Mouse (Mus musculus): ENCODE data around the gene Elane. TPM values are rescaled to one million over a fixed set of nuclear protein-coding genes. Genes with fewer than 3 reads are reported as not detected.

Gene Elane
- polyA plus RNA-seq, 1 experiment from 2014 or later = 0.55 TPM

- H3K4me3 ChIP-seq (ENCODE audit: low read depth, low read length) = no peak overlapping the region
- DNase-seq (ENCODE audit: low spot score) (no peak), ATAC-seq (ENCODE audit: low FRiP score, low TSS enrichment) (no peak)
- no peak overlapping the region for H3K27ac ChIP-seq (replicated peaks)
- H3K4me2 ChIP-seq (replicated peaks; ENCODE audit: low read depth) = no peak overlapping the region
- no peak for TF ChIP-seq CTCF (IDR thresholded peaks at IDR 0.05; ENCODE audit: low read depth)
- no peak for TF ChIP-seq EP300 (optimal IDR thresholded peaks at IDR 0.05)
- WGBS = 87% methylated on average over 18 of the region's 18 CpGs
- H3K27me3 ChIP-seq (ENCODE audit: control insufficient read depth, insufficient read depth, low read length) = no peaks in the 10 kb centered on the region
- H3K9ac ChIP-seq (ENCODE audit: low read length) = no peak overlapping the region
- H3K9me3 ChIP-seq (ENCODE audit: control insufficient read depth, low read length) = no peaks in the 10 kb centered on the region
- H3K36me3 ChIP-seq (ENCODE audit: control insufficient read depth, insufficient read depth, low read length) = peaks cover 2% of the 10 kb centered on the region; the same call in 1 of the 2 replicates
- peaks cover 25% of the 10 kb centered on the region for H3K4me1 ChIP-seq (replicated peaks; ENCODE audit: control insufficient read depth, insufficient read depth)
Measured at GRCm38 (mm10) chr10:79929967-79930825, 44.1 kb downstream of the Elane start.

GRCm38 (mm10) chr10:79930826-79931186, 44.8 kb downstream of the Elane start:
- H3K4me1 ChIP-seq (replicated peaks; ENCODE audit: control insufficient read depth, insufficient read depth) = peaks cover 25% of the 10 kb centered on the region

GRCm38 (mm10) chr10:79931797-79932196, 45.8 kb downstream of the Elane start:
- no peak overlapping the region for H3K9ac ChIP-seq (ENCODE audit: low read length)

More at GRCm38 (mm10) chr10:79930826-79931186, 44.8 kb downstream of the Elane start:
- 89% methylated on average over 16 of the region's 16 CpGs for WGBS
- Histone ChIP-seq H3K4me2 (replicated peaks; ENCODE audit: low read depth) (no peak overlapping the region), H3K36me3 (ENCODE audit: control insufficient read depth, insufficient read depth, low read length) (peaks cover 2% of the 10 kb centered on the region; the same call in 1 of the 2 replicates), H3K27ac (replicated peaks) (no peak overlapping the region), H3K4me3 (ENCODE audit: low read depth, low read length) (no peak overlapping the region), H3K9ac (ENCODE audit: low read length) (no peak overlapping the region), H3K9me3 (ENCODE audit: control insufficient read depth, low read length) (no peaks in the 10 kb centered on the region), H3K27me3 (ENCODE audit: control insufficient read depth, insufficient read depth, low read length) (no peaks in the 10 kb centered on the region)
- TF ChIP-seq CTCF (IDR thresholded peaks at IDR 0.05; ENCODE audit: low read depth) (no peak), EP300 (optimal IDR thresholded peaks at IDR 0.05) (no peak)
- ATAC-seq (ENCODE audit: low FRiP score, low TSS enrichment) (no peak), DNase-seq (ENCODE audit: low spot score) (no peak)

GRCm38 (mm10) chr10:79932736-79933135, 46.7 kb downstream of the Elane start:
- Histone ChIP-seq H3K27me3 (ENCODE audit: control insufficient read depth, insufficient read depth, low read length) (no peaks in the 10 kb centered on the region), H3K4me3 (ENCODE audit: low read depth, low read length) (no peak overlapping the region), H3K9ac (ENCODE audit: low read length) (peak overlapping the region; percentile 18; the same call in 1 of the 2 replicates), H3K27ac (replicated peaks) (peak overlapping the region; percentile 69), H3K9me3 (ENCODE audit: control insufficient read depth, low read length) (no peaks in the 10 kb centered on the region), H3K36me3 (ENCODE audit: control insufficient read depth, insufficient read depth, low read length) (peaks cover 2% of the 10 kb centered on the region; the same call in 1 of the 2 replicates), H3K4me1 (replicated peaks; ENCODE audit: control insufficient read depth, insufficient read depth) (peaks cover 23% of the 10 kb centered on the region), H3K4me2 (replicated peaks; ENCODE audit: low read depth) (peak overlapping the region; percentile 11; the same call in 1 of the 2 replicates)
- DNase-seq (ENCODE audit: low spot score) = peak; percentile 55
- TF ChIP-seq CTCF (IDR thresholded peaks at IDR 0.05; ENCODE audit: low read depth) (peak; percentile 23; the same call in 1 of the 2 replicates), EP300 (optimal IDR thresholded peaks at IDR 0.05) (no peak)
- WGBS = 17% methylated on average over 8 of the region's 8 CpGs
- 0 out of 2 replicates have a peak, but pooled peaks have one; percentile 6 for ATAC-seq (ENCODE audit: low FRiP score, low TSS enrichment)

More at GRCm38 (mm10) chr10:79931797-79932196, 45.8 kb downstream of the Elane start:
- no peak overlapping the region for H3K4me3 ChIP-seq (ENCODE audit: low read depth, low read length)
- DNase-seq (ENCODE audit: low spot score) (no peak), ATAC-seq (ENCODE audit: low FRiP score, low TSS enrichment) (no peak)
- peaks cover 2% of the 10 kb centered on the region; the same call in 1 of the 2 replicates for H3K36me3 ChIP-seq (ENCODE audit: control insufficient read depth, insufficient read depth, low read length)
- WGBS = 80% methylated on average over 9 of the region's 9 CpGs
- H3K27ac ChIP-seq (replicated peaks) = no peak overlapping the region
- H3K27me3 ChIP-seq (ENCODE audit: control insufficient read depth, insufficient read depth, low read length) = no peaks in the 10 kb centered on the region
- H3K4me2 ChIP-seq (replicated peaks; ENCODE audit: low read depth) = no peak overlapping the region
- TF ChIP-seq CTCF (IDR thresholded peaks at IDR 0.05; ENCODE audit: low read depth) = no peak
- TF ChIP-seq EP300 (optimal IDR thresholded peaks at IDR 0.05) = no peak
- H3K4me1 ChIP-seq (replicated peaks; ENCODE audit: control insufficient read depth, insufficient read depth) = peaks cover 22% of the 10 kb centered on the region
- no peaks in the 10 kb centered on the region for H3K9me3 ChIP-seq (ENCODE audit: control insufficient read depth, low read length)

GRCm38 (mm10) chr10:79933145-79933679, 47.2 kb downstream of the Elane start:
- no peak for TF ChIP-seq CTCF (IDR thresholded peaks at IDR 0.05; ENCODE audit: low read depth)
- TF ChIP-seq EP300 (optimal IDR thresholded peaks at IDR 0.05) = no peak
- no peak overlapping the region for H3K4me3 ChIP-seq (ENCODE audit: low read depth, low read length)
- no peaks in the 10 kb centered on the region for H3K9me3 ChIP-seq (ENCODE audit: control insufficient read depth, low read length)
- H3K27ac ChIP-seq (replicated peaks) = peak overlapping the region; percentile 69
- H3K4me1 ChIP-seq (replicated peaks; ENCODE audit: control insufficient read depth, insufficient read depth) = peaks cover 25% of the 10 kb centered on the region
- H3K36me3 ChIP-seq (ENCODE audit: control insufficient read depth, insufficient read depth, low read length) = peaks cover 2% of the 10 kb centered on the region; the same call in 1 of the 2 replicates
- H3K9ac ChIP-seq (ENCODE audit: low read length) = peak overlapping the region; percentile 4
- 0 out of 2 replicates have a peak overlapping the region, but pooled peaks have one; percentile 11 for H3K4me2 ChIP-seq (replicated peaks; ENCODE audit: low read depth)
- no peak for ATAC-seq (ENCODE audit: low FRiP score, low TSS enrichment)
- WGBS = 47% methylated on average over 9 of the region's 9 CpGs
- DNase-seq (ENCODE audit: low spot score) = no peak
- no peaks in the 10 kb centered on the region for H3K27me3 ChIP-seq (ENCODE audit: control insufficient read depth, insufficient read depth, low read length)
